Mouse (Mus musculus) spleen, postnatal 4 days (tissue): ENCODE data around the gene Syt12.

Experiments used
- DNase-seq, 2 experiments: peaks; one replicate each; pipeline ENCODE4 v3.0.0; 2022; ENCODE audit warnings: low spot score in 2 of 2

Syt12 gene

GRCm38 (mm10) chr19:4409062-4409461, 68.2 kb downstream of the Syt12 start:
- DNase-seq = no peak

- no peak for DNase-seq
Measured at GRCm38 (mm10) chr19:4404840-4405239, 72.4 kb downstream of the Syt12 start.

- DNase-seq = no peak
Measured at GRCm38 (mm10) chr19:4398959-4399358, 78.3 kb downstream of the Syt12 start.

- DNase-seq = no peak
Measured at GRCm38 (mm10) chr19:4398630-4398948, 78.7 kb downstream of the Syt12 start.

- DNase-seq = peak; percentile 57 to 82
Measured at GRCm38 (mm10) chr19:4397798-4398629, 79.2 kb downstream of the Syt12 start, which contains the start of gene Kdm2a. Gene Kdm2a, minus strand, starts transcription at chr19:4398285.

DNA sequence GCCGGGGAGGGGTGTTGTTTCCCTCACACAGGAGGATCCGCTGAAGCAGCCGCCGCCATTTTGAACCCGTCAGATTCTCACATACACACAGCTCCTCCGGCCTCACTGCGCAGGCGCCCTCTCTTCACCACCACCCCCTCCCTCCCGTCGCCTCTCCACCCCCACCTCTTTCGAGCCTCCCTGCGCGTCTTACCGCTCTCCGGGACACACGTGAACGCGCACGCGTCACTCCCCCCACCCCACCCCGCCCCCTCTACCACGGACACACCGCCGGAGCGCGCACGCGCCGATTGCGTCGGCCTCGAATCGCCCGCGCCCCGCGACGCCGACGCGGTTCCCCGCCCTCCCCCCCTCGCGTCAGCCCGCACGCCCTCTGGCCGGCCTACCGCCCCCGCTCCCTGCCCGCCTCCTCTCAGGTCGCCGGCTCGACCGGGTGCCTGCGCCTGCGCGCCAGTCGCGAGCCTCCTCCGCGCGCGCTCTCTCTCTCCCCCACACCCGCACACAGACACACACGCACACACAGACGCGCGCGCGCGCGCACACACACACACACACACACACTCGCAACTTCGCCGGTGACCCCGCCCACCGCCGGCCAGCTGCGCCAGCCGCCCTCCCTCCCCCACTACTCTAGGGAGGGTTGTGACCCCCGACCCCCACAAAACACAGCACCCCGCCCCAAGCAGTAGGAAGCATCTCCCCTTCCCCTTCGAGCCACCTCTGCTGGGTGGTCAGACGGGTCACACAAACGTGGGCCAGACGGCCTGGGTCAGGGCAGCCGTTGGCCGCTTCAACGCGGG, 80.0 kb downstream of the Syt12 start:
- peak; percentile 96 to 98 for DNase-seq

DNA sequence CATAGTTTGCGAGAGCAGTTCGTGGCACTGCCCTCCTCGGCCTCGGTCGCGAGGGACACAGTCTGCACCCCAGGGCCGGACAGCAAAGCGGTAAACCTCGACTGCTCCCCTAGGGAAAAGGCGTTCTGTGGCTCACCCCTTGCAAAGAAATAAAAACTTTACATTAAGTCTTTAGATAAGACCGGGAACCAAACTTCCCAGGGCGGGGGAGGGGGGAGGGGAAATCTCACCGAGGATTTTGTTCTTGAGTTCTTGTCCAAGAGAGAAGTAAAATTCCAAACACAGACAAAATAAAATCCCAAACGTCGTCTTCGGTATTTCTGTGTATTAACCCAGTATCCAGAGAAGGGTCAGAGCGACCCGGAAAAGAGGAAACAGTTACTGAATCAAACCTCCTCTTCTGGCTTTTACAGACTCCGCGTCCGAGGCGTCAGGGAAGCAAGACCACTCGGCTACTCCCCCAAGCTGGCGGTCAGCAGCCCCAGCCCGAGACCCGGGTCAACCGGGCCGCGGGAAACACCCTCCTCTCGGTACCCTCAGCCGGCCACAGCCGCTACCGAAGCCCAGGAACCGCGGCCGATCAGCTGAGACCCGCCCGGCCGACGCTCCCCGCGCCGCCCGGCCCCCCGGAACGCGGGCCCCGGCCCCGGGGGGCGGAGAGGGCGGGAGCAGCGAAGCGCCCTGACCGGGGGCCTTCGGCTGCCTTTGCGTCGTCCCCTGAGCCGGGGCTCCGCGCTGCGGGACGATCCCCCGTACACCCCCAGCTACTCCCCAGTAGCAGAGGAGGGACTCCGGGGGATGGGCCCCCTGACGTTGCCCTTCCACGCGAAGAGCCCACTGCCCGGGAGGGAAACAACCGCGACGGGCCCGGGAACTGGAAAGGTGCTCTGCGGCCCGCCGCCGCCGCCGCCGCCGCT, 80.9 kb downstream of the Syt12 start:
- peak; percentile 41 to 81 for DNase-seq
